Mouse (Mus musculus): ENCODE data around the gene Lta.

Lta gene

DNA sequence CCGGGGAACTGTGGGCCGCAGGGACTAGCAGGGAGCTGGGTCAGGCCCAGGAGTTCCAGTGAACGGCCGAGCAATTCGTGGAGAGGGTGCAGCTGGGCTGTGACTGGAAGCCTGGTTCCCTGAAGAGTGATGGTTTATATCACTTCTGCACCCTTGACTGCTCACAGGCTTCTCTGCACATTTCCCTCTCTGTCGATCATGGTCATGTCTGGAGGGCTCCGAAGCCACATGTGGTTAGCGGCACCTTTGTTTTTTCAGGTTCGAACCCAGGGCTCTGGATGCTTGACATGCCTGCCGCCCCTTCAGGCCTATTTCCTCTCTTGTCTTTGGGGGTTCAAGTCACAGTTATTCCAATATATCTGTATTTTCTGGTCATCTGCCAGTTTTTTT is 224 bp upstream of the Lta start:
- no peak for DNase-seq (ENCODE audit: low spot score)

DNA sequence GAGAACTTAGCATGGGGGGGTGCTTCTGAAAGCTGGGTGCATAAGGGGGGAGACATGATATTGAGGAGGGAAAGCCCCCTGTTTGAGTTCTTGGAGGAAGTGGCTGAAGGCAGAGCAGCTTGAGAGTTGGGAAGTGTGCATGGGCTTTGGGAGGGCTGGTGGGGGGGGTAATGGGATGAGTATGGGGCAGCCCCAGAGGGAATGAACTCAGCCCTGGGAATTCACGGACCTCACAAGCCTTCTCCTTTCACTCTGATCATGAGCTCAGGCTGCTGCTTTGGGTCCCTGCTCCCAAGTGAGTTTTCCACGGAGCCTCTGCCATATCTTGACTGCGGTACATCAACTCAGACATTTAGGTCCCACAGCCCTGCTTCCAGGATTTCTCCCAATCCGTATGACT is 2.7 kb downstream of the Lta start:
- no peak for DNase-seq (ENCODE audit: low spot score)

- DNase-seq (ENCODE audit: low spot score): no peak
These were observed 3.4 kb downstream of the Lta start, which contains the start of gene Tnf for GRCm38 (mm10) chr17:35201787-35202186. TSS of gene Tnf (minus strand) at chr17:35202007.

DNA sequence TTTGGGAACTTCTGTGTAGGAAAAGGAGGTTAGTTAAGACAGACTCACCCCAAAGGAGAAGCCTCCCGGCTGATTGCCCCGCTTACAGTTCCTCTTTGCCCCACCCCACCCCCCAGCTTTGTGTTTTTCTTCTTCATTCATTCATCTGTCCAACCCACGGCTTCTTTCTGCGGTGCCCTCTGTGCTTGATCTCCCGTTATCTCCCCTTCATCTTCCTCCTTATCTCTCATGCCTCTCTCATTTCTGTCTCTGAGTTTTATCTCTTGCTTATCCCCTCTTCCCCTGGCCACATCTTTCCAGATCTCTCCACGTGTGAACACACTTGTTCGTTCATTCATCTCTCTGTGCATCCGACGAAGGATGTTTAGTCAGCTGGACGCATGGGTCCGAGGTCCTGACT is 4.0 kb downstream of the Lta start:
- DNase-seq (ENCODE audit: low spot score): no peak

GRCm38 (mm10) chr17:35200398-35200797 is 4.8 kb downstream of the Lta start:
- DNase-seq (ENCODE audit: low spot score): no peak

GRCm38 (mm10) chr17:35198946-35199345 is 6.2 kb downstream of the Lta start:
- no peak for DNase-seq (ENCODE audit: low spot score)

GRCm38 (mm10) chr17:35198029-35198428 is 7.1 kb downstream of the Lta start:
- DNase-seq (ENCODE audit: low spot score): no peak

GRCm38 (mm10) chr17:35197126-35197525 is 8.0 kb downstream of the Lta start:
- no peak for DNase-seq (ENCODE audit: low spot score)

GRCm38 (mm10) chr17:35196321-35196641 is 8.9 kb downstream of the Lta start:
- no peak for DNase-seq (ENCODE audit: low spot score)

GRCm38 (mm10) chr17:35195631-35196320 is 9.4 kb downstream of the Lta start:
- peak; percentile 85 for DNase-seq (ENCODE audit: low spot score)

GRCm38 (mm10) chr17:35194844-35195630 is 10.1 kb downstream of the Lta start:
- no peak for DNase-seq (ENCODE audit: low spot score)

DNA sequence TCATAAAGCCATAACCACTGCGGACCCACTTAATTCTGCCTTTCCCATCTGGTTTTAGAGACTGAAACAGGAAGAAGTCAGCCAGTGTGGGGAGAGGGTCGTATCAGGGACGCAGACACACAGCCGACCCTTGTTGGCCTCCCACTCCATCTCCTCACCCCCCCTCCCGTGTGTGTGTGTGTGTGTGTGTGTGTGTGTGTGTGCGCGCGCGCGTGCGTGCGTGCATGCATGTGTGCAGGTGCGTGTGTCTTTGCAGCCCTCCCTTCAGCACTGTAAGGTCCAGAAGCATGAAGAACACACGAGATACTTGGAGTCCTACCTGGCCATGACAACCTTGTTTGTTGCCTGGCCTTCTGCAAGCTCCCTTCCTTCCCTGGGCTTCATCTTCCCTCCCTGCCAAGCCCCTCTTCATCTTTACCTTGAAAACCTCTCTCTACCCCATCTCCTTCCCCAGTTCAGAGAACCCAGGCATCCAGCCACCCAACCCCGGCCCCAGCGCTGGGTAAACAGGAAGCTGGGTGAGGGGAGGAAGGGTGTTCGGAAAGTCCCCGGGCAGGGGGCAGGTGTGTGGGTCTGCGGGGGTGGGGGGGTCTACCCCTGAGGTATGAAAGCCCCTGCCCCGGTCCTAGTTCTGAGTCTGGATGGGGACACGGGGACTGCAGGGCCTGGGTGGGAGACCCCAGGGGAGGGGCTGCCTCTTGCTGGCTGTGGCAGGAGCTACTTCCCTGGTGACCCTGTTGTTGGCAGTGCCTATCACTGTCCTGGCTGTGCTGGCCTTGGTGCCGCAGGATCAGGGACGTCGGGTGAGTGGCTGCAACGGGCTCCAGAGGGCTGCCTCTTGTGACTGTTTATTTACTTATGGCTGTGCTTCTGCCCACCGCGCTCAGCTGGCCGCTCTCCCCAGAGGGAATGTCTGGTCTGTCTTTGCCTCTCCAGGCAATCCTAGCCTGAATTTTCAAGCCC is 11.0 kb downstream of the Lta start, which contains the start of gene Ltb:
Gene Ltb (plus strand): TSS at position 559 of the 963 bp plus-strand sequence.
- DNase-seq (ENCODE audit: low spot score): no peak

DNA sequence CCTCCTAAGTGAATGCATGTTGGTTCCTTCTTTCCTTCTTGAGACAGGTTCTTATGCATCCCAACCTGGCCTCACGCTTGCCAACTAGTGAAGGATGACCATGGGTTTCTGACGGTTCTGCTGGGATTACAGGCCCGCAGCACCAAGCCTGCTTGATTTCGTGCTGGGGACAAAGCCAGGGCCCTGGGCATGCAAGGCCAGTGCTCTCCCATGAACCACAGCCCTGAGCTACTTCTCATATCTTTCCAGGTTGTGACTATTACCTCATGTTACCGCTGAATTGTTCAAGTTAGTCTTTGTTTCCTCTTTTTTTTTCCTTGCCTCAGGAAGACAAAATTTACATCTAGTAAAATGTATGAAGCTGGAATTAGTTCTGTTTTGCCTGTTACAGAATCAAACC is 12.2 kb downstream of the Lta start:
- no peak for DNase-seq (ENCODE audit: low spot score)

GRCm38 (mm10) chr17:35191723-35192122 is 13.4 kb downstream of the Lta start:
- DNase-seq (ENCODE audit: low spot score): no peak

GRCm38 (mm10) chr17:35190096-35190495 is 15.1 kb downstream of the Lta start:
- no peak for DNase-seq (ENCODE audit: low spot score)

DNA sequence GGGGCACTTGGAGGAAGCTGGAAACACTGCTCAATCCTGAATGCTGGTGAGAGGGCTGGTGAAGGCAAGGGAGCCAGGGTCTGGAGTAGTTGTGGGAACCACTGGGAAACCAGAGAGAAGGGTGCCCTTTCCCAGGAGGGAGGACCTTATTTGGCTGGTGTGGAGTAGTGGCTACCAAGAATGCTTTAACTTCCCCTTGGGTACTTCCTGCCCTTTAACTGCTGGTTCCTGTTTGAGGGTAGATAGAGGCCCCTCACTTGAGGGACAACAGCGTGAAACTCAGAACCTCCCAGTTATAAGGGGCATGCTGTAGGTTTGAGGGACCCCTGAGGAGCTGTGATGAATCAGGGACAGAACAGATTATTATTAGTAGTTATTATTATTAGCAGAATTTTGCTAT is 16.0 kb downstream of the Lta start:
- no peak for DNase-seq (ENCODE audit: low spot score)

- no peak for DNase-seq (ENCODE audit: low spot score)
These were observed 17.1 kb downstream of the Lta start, which contains the start of gene Lst1 for GRCm38 (mm10) chr17:35187959-35188610. TSS of gene Lst1 (minus strand) at chr17:35188439.

DNA sequence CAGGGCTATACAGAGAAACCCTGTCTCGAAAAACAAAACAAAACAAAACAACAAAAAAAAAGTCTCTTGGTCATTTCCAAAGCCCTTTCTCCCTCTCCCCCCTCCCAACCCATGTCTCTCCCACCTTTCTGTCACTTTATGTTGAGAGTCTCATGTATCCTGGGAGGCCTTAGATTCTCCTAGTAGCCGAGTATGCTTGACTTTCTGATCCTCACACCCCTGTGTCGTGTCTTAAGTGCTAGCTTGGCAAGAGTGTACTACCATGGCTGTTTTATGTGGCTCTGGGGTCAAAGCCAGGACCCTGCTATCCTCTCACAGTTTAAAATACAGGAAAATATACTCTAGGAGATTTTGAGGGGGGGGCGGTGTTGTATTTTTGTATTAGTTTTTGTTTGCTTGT is 17.8 kb downstream of the Lta start:
- DNase-seq (ENCODE audit: low spot score): no peak

DNA sequence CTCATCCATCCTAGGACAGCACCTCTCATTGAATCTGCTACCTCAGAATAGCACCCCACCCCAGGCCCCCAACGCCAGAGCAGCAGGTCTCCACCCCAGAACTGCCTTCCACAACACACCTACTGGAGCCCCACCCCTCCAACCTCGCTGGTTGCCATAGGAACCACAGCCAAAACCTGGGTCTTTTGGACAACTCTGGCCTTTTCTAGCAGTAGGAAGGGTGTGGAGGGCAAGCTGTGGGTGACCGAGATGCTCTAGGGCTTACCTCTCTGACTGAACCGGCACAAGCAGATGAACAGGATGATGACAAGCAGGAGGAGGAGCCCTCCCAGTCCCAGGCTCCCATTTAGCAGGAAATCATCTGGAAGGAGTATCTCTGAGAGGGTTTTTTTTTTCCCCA is 18.5 kb downstream of the Lta start:
- DNase-seq (ENCODE audit: low spot score): no peak

- DNase-seq (ENCODE audit: low spot score): no peak
These were observed 19.2 kb downstream of the Lta start for GRCm38 (mm10) chr17:35185639-35186611.

- no peak for DNase-seq (ENCODE audit: low spot score)
These were observed 25.1 kb downstream of the Lta start for GRCm38 (mm10) chr17:35180093-35180492.

Data from testis, postnatal 14 days (tissue).